Mouse (Mus musculus) liver, adult 2 months (tissue): Measurements from ENCODE around the gene Nlgn1. TPM values are rescaled to one million over a fixed set of nuclear protein-coding genes. Genes with fewer than 3 reads are reported as not detected.

ENCODE experiments used
- DNase-seq: peaks from one replicate; pipeline ENCODE4 v3.0.0-alpha.2; 2011; ENCODE audit warnings: low read depth, low spot score; ENCODE audit errors: extremely low read depth
- H3K27ac ChIP-seq: fragments of 200-500 bp; replicated peaks from 2 replicates; pipeline ENCODE4 v1.5.1; 2012; ENCODE audit warnings: low read depth, mild to moderate bottlenecking, control low read depth, inconsistent platforms, low read length; ENCODE audit not compliant: insufficient read depth
- H3K27me3 ChIP-seq: fragments of 200-500 bp; 2 replicates; pipeline ENCODE4 v1.6.1; 2012; ENCODE audit warnings: mild to moderate bottlenecking, moderate library complexity, low read length, inconsistent platforms; ENCODE audit not compliant: control insufficient read depth, insufficient read depth
- H3K36me3 ChIP-seq: fragments of 200-500 bp; 2 replicates; pipeline ENCODE4 v1.6.1; 2012; ENCODE audit warnings: low read length, inconsistent platforms; ENCODE audit not compliant: control insufficient read depth, insufficient read depth
- H3K4me1 ChIP-seq: fragments of 200-500 bp; 2 replicates; pipeline ENCODE4 v1.6.1; 2011; ENCODE audit warnings: low read length; ENCODE audit not compliant: control insufficient read depth, insufficient read depth
- H3K4me3 ChIP-seq: fragments of 200-500 bp; 2 replicates; pipeline ENCODE4 v1.5.1; 2011; ENCODE audit warnings: low read depth, mild to moderate bottlenecking, control low read depth, low read length, moderate library complexity; ENCODE audit not compliant: insufficient read depth
- H3K79me2 ChIP-seq: fragments of 200-500 bp; 2 replicates; pipeline ENCODE4 v1.6.1; 2012; ENCODE audit warnings: inconsistent platforms, mild to moderate bottlenecking, low read length, moderate library complexity; ENCODE audit not compliant: control insufficient read depth, insufficient read depth
- H3K9ac ChIP-seq: fragments of 200-500 bp; 2 replicates; pipeline ENCODE4 v1.6.1; 2012; ENCODE audit warnings: low read depth, mild to moderate bottlenecking, control low read depth, inconsistent platforms, low read length
- CTCF ChIP-seq: fragments of 200-500 bp; IDR thresholded peaks from 2 replicates; pipeline ENCODE4 v1.5.1; 2011; ENCODE audit warnings: low read depth, low read length, control low read depth
- POLR2A ChIP-seq: fragments of 200-500 bp; IDR thresholded peaks from 2 replicates; pipeline ENCODE4 v1.6.1; 2011; ENCODE audit warnings: low read length, control low read depth; ENCODE audit not compliant: insufficient read depth; ENCODE audit errors: extremely low read depth
- WGBS: fragments of 180-500 bp; shearing (Covaris S2); methylation state at CpG from one replicate; pipeline ENCODE4 v1.1.7; 2018; 5-methylcytosine and 5-hydroxymethylcytosine counted together
- polyA plus RNA-seq: library from polyadenylated mRNA; depleted of rRNA; stranded (reverse); fragments of >200 nt; gene quantifications from 2 replicates; pipeline ENCODE4 v1.2.3, GENCODE M21; 2012
- total RNA-seq: library from RNA; depleted of rRNA; stranded (reverse); fragments of >200 nt; gene quantifications from 2 replicates; pipeline ENCODE4 v1.2.3, GENCODE M21; 2014

Nlgn1 gene
- total and polyA plus RNA-seq, 2 experiments: not detected

DNA sequence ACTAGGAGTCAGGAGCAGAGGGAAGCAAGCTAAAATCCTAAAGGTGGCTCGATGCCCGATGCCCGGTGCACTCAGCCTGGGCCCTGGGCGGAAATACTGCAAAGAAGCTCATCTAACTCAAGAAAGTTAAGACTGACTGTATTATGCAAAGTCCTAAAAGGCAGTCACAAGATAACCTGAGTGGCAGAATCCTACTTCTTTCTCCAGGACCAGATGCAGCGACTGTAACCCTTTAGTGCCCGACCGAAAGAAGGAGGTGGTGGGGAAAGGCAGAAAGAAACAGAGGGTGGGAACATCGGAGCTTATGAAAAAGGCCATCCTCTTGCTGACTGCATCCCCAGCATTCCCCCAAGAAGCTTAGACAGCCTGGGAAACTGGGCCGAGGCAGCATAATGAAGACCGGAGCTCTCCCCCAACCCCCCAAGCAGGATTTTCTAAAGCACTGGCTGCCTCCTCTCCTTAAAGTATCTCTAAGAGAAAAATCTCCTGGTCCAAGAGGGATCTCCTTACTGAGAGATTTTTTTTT lies 179.7 kb downstream of the Nlgn1 start:
- Histone ChIP-seq H3K27ac (no peak overlapping the region), H3K79me2 (no peaks in the 10 kb centered on the region), H3K27me3 (peaks cover 3% of the 10 kb centered on the region; the same call in 1 of the 2 replicates), H3K36me3 (no peaks in the 10 kb centered on the region), H3K9ac (no peak overlapping the region), H3K4me3 (no peak overlapping the region), H3K4me1 (no peaks in the 10 kb centered on the region; the same call in 1 of the 2 replicates)
- DNase-seq: no peak
- WGBS: 5% methylated on average over 10 of the region's 10 CpGs
- TF ChIP-seq CTCF (no peak), POLR2A (no peak)

GRCm38 (mm10) chr3:26151351-26152020 lies 180.8 kb downstream of the Nlgn1 start:
- TF ChIP-seq CTCF (no peak), POLR2A (no peak)
- H3K27ac ChIP-seq: no peak overlapping the region
- H3K9ac ChIP-seq: no peak overlapping the region
- WGBS: 37% methylated on average over 6 of the region's 6 CpGs
- no peak for DNase-seq
- H3K79me2 ChIP-seq: no peaks in the 10 kb centered on the region
- no peaks in the 10 kb centered on the region for H3K36me3 ChIP-seq
- H3K4me3 ChIP-seq: no peak overlapping the region
- peaks cover 3% of the 10 kb centered on the region; the same call in 1 of the 2 replicates for H3K27me3 ChIP-seq
- H3K4me1 ChIP-seq: no peaks in the 10 kb centered on the region; the same call in 1 of the 2 replicates

DNA sequence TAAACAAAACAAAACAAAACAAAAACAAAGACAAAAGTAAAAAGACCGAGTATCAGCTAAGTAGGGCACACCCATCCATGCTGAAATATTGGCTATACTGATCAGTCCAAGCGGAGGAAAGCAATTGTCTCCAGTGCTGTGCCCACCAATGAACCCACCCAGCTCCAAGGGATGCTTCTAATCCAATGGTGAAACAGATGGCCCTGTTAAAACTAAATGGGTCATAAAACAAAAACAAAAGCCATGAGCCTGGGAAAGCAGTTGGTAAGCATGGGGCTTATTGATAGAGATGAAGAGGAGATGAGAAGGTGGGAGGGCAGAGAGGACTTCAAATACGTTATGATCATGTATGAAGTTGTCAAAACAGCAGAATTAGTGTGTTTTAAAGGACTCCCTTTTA lies 186.1 kb downstream of the Nlgn1 start:
- no peaks in the 10 kb centered on the region for H3K4me1 ChIP-seq
- no peaks in the 10 kb centered on the region for H3K79me2 ChIP-seq
- H3K9ac ChIP-seq: no peak overlapping the region
- no peak overlapping the region for H3K4me3 ChIP-seq
- WGBS: 66% methylated on average over 3 of the region's 3 CpGs
- no peaks in the 10 kb centered on the region for H3K27me3 ChIP-seq
- DNase-seq: no peak
- TF ChIP-seq CTCF: no peak
- TF ChIP-seq POLR2A: no peak
- H3K36me3 ChIP-seq: no peaks in the 10 kb centered on the region
- no peak overlapping the region for H3K27ac ChIP-seq

DNA sequence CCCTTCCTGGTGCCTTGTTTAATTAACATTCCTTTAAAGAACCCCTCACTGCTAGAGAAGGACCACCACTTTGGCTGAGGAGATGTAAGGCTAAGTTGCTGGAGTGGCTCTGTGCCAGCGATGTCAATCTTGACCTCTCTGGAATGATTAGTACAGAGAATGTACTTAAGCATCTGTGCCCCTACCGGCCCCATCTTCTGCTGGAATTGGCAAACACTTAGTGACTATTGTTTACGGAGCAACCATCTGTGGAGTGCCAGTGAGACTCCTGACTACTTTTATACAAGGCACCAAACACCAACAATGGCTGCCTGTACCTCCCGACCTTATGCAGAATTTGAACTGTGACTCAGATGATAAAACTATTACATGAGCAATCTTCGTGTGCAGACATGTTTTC lies 186.8 kb downstream of the Nlgn1 start:
- no peak overlapping the region for H3K27ac ChIP-seq
- H3K79me2 ChIP-seq: no peaks in the 10 kb centered on the region
- no peak for DNase-seq
- H3K27me3 ChIP-seq: no peaks in the 10 kb centered on the region
- WGBS: 68% methylated on average over 5 of the region's 5 CpGs
- no peak for TF ChIP-seq CTCF
- no peak for TF ChIP-seq POLR2A
- no peaks in the 10 kb centered on the region for H3K36me3 ChIP-seq
- no peak overlapping the region for H3K9ac ChIP-seq
- no peaks in the 10 kb centered on the region for H3K4me1 ChIP-seq
- H3K4me3 ChIP-seq: no peak overlapping the region

DNA sequence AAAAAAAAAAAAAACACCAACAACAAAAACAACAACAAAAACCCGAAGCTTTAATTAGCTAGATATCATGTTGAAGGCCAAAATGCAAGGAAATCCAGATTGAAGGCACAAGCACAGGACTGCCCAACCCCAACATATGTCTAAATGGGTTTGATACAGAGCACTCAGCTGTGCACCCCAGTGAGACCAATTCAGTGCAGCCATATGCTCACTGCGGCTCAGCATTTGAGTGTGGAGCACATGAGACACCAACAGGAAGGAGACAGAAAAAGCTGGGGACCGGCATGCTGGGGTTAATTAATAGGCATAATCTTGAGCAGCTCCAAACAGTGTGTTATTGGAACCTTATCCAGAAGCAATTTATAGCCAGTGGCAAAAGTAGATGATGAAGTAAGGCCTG lies 190.7 kb downstream of the Nlgn1 start:
- Histone ChIP-seq H3K9ac (no peak overlapping the region), H3K27ac (no peak overlapping the region), H3K4me1 (no peaks in the 10 kb centered on the region), H3K79me2 (no peaks in the 10 kb centered on the region), H3K36me3 (no peaks in the 10 kb centered on the region), H3K4me3 (no peak overlapping the region), H3K27me3 (no peaks in the 10 kb centered on the region)
- WGBS: 80% methylated on average over 3 of the region's 3 CpGs
- DNase-seq: no peak
- TF ChIP-seq POLR2A (no peak), CTCF (no peak)
